ENCODE assay signal across 8 mouse cellular contexts in the genomic region with DNA sequence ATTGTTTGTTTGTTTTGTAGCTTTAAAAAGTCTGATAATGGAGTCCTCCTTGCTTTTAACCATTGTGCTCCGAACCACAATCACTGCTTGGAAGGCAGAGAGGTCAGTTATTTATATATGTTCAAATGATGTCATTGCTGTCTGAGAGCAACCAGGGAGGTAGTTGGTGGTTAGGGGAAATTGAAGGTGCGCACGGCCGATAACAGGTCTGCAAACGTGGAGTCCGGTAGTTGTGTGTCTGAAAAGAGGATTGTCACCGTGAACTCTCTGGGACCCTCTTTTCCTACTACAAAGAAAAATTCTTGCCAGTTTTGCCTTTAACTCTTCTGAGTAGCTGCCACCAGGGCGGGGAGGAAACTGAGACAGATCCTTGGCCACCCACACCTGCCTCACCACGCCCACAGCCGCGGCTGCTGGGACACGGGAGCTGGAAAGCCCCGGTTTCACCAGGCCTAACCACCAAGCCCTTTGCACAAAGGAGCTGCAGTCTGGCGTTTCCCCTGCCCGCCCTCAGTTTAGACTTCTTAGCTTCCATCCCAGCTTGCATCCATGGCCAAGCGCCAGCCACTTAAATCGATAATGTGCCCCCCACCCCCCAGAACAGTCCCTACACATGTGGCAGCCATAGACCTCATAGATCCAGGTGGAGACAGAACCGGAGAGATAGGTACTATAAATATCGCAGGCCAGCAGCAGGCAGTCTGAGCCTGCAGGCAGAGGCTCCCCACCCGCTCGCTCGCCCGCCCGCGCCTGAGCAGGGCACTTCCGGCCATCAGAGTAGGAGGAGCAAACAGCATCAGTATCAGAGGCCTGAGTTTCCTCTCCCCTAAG.
DNase-seq lines count a peak whose midpoint lies in the region; ATAC-seq and TF ChIP-seq lines count a peak whose summit lies in the region.

No protein-coding gene starts in this region.

- H3K9ac ChIP-seq in forebrain, embryonic 13.5 days: peak overlapping the region; percentile 60

- H3K36me3 ChIP-seq in forebrain, embryonic 13.5 days (ENCODE audit: poor library complexity, severe bottlenecking): no peaks in the 10 kb centered on the region
- H3K36me3 ChIP-seq in megakaryocyte, embryonic 14.5 days (replicated peaks; ENCODE audit: low read length): no peaks in the 10 kb centered on the region
- H3K36me3 ChIP-seq in small intestine, adult 2 months (ENCODE audit: control insufficient read depth, insufficient read depth, low read length): no peaks in the 10 kb centered on the region

- peak; percentile 97 for DNase-seq in A20 (ENCODE audit: low read depth, low spot score)
- DNase-seq in T-cell, adult 2 months (ENCODE audit: low spot score): peak; percentile 89
- DNase-seq in left cerebral cortex, postnatal 36 days (ENCODE audit: low spot score in 2 of 2): peak; percentile 73 to 79

- no peak for TF ChIP-seq POLR2A in small intestine, adult 2 months (IDR thresholded peaks at IDR 0.05; ENCODE audit: low read depth, low read length)

- peak overlapping the region; percentile 26 for H3K4me3 ChIP-seq in forebrain, embryonic 13.5 days
- H3K4me3 ChIP-seq in megakaryocyte, embryonic 14.5 days (replicated peaks): peak overlapping the region; percentile 92
- H3K4me3 ChIP-seq in small intestine, adult 2 months (ENCODE audit: low read depth, low read length): peak overlapping the region; percentile 62

- H3K4me1 ChIP-seq in forebrain, embryonic 13.5 days: peaks cover 23% of the 10 kb centered on the region
- peaks cover 73% of the 10 kb centered on the region for H3K4me1 ChIP-seq in megakaryocyte, embryonic 14.5 days
- H3K4me1 ChIP-seq in small intestine, adult 2 months (ENCODE audit: control insufficient read depth, insufficient read depth, insufficient read length, low read length): peaks cover 12% of the 10 kb centered on the region

- H3K27ac ChIP-seq in forebrain, embryonic 13.5 days: peak overlapping the region; percentile 58
- peak overlapping the region; percentile 94 for H3K27ac ChIP-seq in small intestine, adult 2 months (ENCODE audit: insufficient read depth, low read depth, low read length)

- peaks cover 17% of the 10 kb centered on the region for H3K27me3 ChIP-seq in forebrain, embryonic 13.5 days
- H3K27me3 ChIP-seq in megakaryocyte, embryonic 14.5 days (replicated peaks): peaks cover 54% of the 10 kb centered on the region
- H3K27me3 ChIP-seq in small intestine, adult 2 months (ENCODE audit: control insufficient read depth, insufficient read depth, low read length): no peaks in the 10 kb centered on the region

- TF ChIP-seq CTCF in small intestine, adult 2 months (IDR thresholded peaks at IDR 0.05; ENCODE audit: extremely low read depth, insufficient read length, insufficient replicate concordance, low read depth, low read length): peak; percentile 3; the same call in 1 of the 2 replicates

- ATAC-seq in forebrain, embryonic 13.5 days: peak; percentile 60
- peak; percentile 47 to 57 for ATAC-seq in hematopoietic stem cell, adult 5-6 weeks (replicated peaks in 1 of 2; ENCODE audit: insufficient read depth in 1 of 2, low FRiP score in 2 of 2, low TSS enrichment in 1 of 2, low read depth in 1 of 2, poor library complexity in 2 of 2, severe bottlenecking in 2 of 2)
- no peak for ATAC-seq in cerebellum, adult (ENCODE audit: insufficient number of reproducible peaks, low FRiP score, low TSS enrichment)

- 24% methylated on average over 25 of the region's 26 CpGs for WGBS in forebrain, embryonic 13.5 days
- 6% methylated on average over 26 of the region's 26 CpGs for WGBS in small intestine, adult 2 months

- H3K9me3 ChIP-seq in forebrain, embryonic 13.5 days (replicated peaks): no peaks in the 10 kb centered on the region
- H3K9me3 ChIP-seq in megakaryocyte, embryonic 14.5 days: peaks cover 6% of the 10 kb centered on the region

- intact Hi-C loops in left cerebral cortex, postnatal 36 days (cut with DNase I): loop anchor here (2.0 to 10.0 kb wide), 3 partner anchors 73 to 355 kb away; a partner anchor contains a TSS

- H3K4me2 ChIP-seq in forebrain, embryonic 13.5 days: peak overlapping the region; percentile 89

Comparison
In these comparisons a context has a peak if more than half of its experiments do, and no peak if none do; other contexts are left out.
1. H3K4me3 ChIP-seq: peak in every context shown above with its lines; median percentile 92 in megakaryocyte, embryonic 14.5 days; 62 in small intestine, adult 2 months; 26 in forebrain, embryonic 13.5 days.